Mouse (Mus musculus): ENCODE data around the gene Trim28. TPM values are rescaled to one million over a fixed set of nuclear protein-coding genes. Genes with fewer than 3 reads are reported as not detected.
A peak's percentile ranks its signal among the peaks of the same experiment; 100 is the strongest.

Gene Trim28
- total RNA-seq, 2 experiments from 2014 or later: 137 to 207 TPM

- no peak for ATAC-seq (ENCODE audit: poor library complexity, severe bottlenecking)
These were observed 1.7 kb upstream of the Trim28 start for GRCm38 (mm10) chr7:12997230-12997629.

GRCm38 (mm10) chr7:12998053-12998452 lies 861 bp upstream of the Trim28 start, which contains the start of gene Slc27a5:
Slc27a5 (minus strand) TSS chr7:12998192.
- ATAC-seq (ENCODE audit: poor library complexity, severe bottlenecking): no peak

DNA sequence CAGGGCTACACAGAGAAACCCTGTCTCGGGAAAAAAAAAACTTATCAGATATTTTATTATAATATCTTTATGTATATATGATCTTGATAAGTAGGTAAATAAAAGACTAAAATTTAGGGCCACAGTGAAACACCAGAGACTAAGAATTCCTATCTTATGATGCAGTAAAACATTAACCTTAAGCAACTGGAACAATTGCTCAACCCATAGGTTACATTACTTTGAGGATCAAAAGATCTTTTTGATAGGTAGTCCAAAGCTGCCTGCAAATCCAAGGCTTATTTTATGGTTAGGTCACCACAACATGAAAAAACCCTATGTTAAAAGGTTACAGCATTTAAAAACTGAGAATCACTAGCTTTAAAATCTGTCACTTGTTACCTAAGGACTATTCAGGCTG lies 2.7 kb downstream of the Trim28 start:
- ATAC-seq (ENCODE audit: poor library complexity, severe bottlenecking): no peak

DNA sequence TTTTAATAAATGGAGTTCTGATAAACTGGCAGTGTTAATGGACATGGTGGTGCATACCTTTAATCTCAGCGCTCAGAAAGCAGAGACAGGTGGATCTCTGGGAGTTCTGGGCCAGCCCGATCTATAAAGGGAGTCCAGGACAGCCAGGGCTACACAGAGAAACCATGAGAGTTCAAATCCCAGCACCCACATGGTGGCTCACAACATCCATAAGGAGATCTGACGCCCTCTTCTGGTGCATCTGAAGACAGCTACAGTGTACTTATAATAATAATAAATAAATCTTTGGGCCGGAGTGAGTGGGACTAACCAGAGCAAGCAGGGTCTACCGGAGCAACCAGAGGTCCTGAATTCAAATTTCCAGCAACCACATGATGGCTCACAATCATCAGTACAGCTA lies 4.5 kb downstream of the Trim28 start:
- ATAC-seq (ENCODE audit: poor library complexity, severe bottlenecking): no peak

GRCm38 (mm10) chr7:13006011-13006410 lies 7.1 kb downstream of the Trim28 start:
- ATAC-seq (ENCODE audit: poor library complexity, severe bottlenecking): no peak

GRCm38 (mm10) chr7:13006531-13006930 lies 7.6 kb downstream of the Trim28 start:
- ATAC-seq (ENCODE audit: poor library complexity, severe bottlenecking): no peak

GRCm38 (mm10) chr7:13007341-13008092 lies 8.6 kb downstream of the Trim28 start:
- no peak for ATAC-seq (ENCODE audit: poor library complexity, severe bottlenecking)

- ATAC-seq (ENCODE audit: poor library complexity, severe bottlenecking): peak; percentile 88
These were observed 10.5 kb downstream of the Trim28 start for GRCm38 (mm10) chr7:13009143-13010004.

- no peak for ATAC-seq (ENCODE audit: poor library complexity, severe bottlenecking)
These were observed 11.3 kb downstream of the Trim28 start, which contains the start of gene Zbtb45 for GRCm38 (mm10) chr7:13010005-13010908. Zbtb45 (minus strand) TSS chr7:13010034.

- no peak for ATAC-seq (ENCODE audit: poor library complexity, severe bottlenecking)
These were observed 14.8 kb downstream of the Trim28 start for GRCm38 (mm10) chr7:13013671-13014070.

- no peak for ATAC-seq (ENCODE audit: poor library complexity, severe bottlenecking)
These were observed 15.4 kb downstream of the Trim28 start for GRCm38 (mm10) chr7:13014275-13014839.

DNA sequence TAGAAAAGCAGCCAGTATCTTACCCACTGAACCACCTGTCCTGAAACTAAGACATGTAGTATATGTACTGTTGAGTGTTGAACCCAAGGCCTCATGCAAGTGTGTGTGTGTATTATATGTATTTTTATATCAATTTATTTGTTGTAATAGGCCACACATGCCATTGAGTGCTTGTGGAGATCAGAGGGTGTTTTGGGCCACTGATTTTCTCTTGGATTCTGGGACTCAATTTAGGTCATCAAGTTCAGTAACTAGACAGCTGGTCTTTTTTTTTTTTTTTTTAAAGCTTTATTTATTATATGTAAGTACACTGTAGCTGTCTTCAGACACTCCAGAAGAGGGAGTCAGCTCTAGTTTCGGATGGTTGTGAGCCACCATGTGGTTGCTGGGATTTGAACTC lies 16.3 kb downstream of the Trim28 start:
- ATAC-seq (ENCODE audit: poor library complexity, severe bottlenecking): no peak

DNA sequence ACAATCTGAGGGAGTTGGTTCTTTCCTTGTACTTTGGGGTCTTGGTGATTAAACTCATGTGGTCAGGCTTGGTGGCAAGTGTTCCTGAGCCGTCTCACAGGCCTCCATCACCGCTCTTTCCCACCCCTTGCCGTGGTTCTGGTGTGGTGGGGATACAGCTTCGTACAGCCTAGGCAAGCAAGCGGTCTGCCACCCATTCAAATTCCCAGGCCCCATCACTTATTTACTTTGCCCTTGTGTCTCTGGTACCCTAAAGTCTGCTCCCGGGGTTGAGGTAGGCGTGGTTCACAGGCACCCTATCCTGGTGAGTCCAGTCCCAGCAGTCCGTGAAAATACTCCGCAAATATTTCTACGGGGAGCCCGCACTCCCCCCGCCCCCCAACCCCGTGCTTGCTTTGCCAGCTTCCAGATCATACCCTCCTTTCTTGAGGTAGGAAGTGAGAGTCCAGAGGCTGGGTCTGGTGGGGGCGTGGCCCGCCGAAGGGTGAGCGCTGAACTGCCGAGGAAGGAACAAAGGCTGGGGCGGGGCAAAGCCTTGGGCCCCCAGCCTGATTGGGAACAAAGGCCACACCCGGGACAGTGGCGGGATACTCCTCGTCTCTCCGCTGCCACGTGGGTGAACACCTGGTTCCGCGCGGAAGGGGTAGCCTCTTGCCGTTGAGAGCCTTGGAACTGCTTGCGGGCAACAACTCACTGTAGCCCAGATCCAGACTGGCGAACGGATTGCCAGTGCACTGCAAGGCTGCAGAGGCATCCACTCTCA lies 24.0 kb downstream of the Trim28 start:
- ATAC-seq (ENCODE audit: poor library complexity, severe bottlenecking): peak; percentile 77

DNA sequence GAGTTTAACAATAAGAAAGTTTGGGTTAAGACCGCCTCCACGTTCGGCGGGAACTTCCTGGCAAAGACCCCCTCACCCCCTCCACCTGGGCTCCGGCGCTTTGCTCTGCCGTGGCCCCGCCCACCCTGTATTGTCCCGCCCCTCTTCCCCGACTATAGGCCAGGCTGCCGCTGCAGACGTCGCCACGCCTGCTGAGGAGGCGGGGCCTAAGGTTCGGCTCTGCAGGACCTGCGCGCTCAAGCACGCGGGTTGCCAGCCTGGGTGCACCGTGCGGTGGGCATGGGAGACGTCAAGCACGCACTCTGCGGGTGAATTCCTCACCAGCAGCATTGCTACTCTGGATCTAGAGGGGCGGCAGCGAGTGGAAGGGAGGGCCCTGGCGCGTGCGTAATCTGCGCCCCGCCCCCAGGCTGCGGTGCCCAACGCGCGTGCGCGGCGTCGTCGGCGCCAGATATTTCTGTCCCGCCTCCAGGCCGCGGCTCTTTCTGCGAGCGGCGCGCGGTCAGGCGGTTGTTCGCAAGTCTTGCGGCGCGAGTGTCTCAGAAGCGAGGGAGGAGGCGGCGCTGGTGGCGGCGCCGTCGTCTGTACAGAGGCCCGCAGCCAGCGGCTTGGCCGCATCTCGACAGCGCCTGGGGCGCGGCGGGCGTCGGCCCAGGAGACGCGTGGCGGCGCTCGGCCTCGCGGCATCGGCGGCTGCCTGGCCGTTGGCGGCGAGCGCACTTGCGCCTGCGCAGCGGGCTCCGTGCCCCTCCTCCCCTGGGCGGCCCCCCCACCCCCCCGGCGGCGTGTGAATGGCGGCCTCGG lies 25.2 kb downstream of the Trim28 start:
- peak; percentile 83 for ATAC-seq (ENCODE audit: poor library complexity, severe bottlenecking)

GRCm38 (mm10) chr7:13024805-13025204 lies 25.9 kb downstream of the Trim28 start:
- ATAC-seq (ENCODE audit: poor library complexity, severe bottlenecking): peak; percentile 22

- no peak for ATAC-seq (ENCODE audit: poor library complexity, severe bottlenecking)
These were observed 26.7 kb downstream of the Trim28 start for GRCm38 (mm10) chr7:13025511-13026112.

- no peak for ATAC-seq (ENCODE audit: poor library complexity, severe bottlenecking)
These were observed 30.1 kb downstream of the Trim28 start for GRCm38 (mm10) chr7:13028986-13029385.

DNA sequence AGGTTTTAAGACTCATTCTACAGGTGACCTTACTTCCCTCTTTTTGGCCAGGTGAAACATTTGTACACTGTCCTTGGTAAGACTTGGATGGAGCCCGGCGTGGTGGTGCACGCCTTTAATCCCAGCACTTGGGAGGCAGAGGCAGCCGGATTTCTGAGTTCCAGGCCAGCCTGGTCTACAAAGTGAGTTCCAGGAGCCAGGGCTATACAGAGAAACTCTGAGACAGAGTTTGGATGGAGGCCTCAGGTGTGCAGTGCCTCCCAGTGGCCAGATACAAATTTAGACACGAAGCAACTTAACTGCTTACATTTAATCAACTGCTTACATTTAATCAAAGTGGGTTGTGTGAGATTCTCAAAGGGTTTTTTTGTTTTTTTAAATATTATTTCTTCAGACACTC lies 32.2 kb downstream of the Trim28 start:
- ATAC-seq (ENCODE audit: poor library complexity, severe bottlenecking): no peak

Data from megakaryocyte, adult 5-6 weeks (primary cell).